Mouse (Mus musculus): ENCODE measurements around the gene Sec14l2.

The Sec14l2 gene

GRCm38 (mm10) chr11:4053586-4053985 is 69.6 kb downstream of the Sec14l2 start:
- DNase-seq (ENCODE audit: low spot score), result peak; percentile 74

DNA sequence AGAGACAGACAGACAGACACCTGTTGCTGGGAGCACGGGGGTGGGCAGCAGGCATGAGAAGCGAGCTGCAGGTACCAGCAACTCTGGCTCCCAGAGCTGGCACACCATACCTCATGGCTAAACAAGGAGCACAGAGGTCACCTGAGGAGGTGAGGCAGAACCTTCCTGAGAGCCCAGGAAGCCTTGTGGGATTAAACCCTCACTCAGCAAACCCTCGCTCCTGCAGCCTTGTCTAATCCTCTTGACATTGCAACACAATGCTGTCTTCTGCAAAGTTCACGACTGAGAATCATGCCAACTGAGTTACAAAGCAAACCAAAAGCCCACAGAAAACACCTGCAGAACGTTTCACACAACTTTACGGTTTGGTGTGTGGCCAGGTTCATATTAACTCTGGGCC is 74.8 kb downstream of the Sec14l2 start:
- DNase-seq (ENCODE audit: low spot score), result no peak

- no peak for DNase-seq (ENCODE audit: low spot score)
Measured at GRCm38 (mm10) chr11:4047766-4048165, 75.4 kb downstream of the Sec14l2 start.
